ENCODE assay signal across 11 mouse cellular contexts in genomic region chr12:16189441-16189840, GRCm38 (mm10).
DNase-seq lines count a peak whose midpoint lies in the region.
"Had no signal": no experiment of that assay in that cellular context is flagged by ENCODE, and none has a peak within 500 bp of the region (broad histone marks: within the 10 kb centered on the region; RNA-seq: fewer than 3 reads in every experiment).

No protein-coding gene starts in this region.

- DNase-seq in kidney, adult 11 months = peak; percentile 10
- DNase-seq in kidney, postnatal 10 days = no peak
- peak; percentile 55 for DNase-seq in 3T3-L1 (ENCODE audit: low read depth, low spot score)
- peak; percentile 36 for DNase-seq in 416B (ENCODE audit: low read depth)
- peak; percentile 6 for DNase-seq in brain, adult 2 months (ENCODE audit: low read depth, low spot score)
- DNase-seq in yolk sac, embryonic 10.5 days (ENCODE audit: low spot score) = no peak
- no peak for DNase-seq in thymus, postnatal 14 days
- DNase-seq: cerebellum, postnatal 36 days; gastrocnemius, postnatal 10 days; liver, postnatal 0 days; right cerebral cortex, postnatal 4 days had no signal

Comparison
In these comparisons a context has a peak if more than half of its experiments do, and no peak if none do; other contexts are left out.
1. DNase-seq: peak in kidney, adult 11 months (single experiment), 3T3-L1 (single experiment), 416B (single experiment) and brain, adult 2 months (single experiment); none in kidney, postnatal 10 days (single experiment), yolk sac, embryonic 10.5 days (single experiment) and thymus, postnatal 14 days (single experiment).